Mouse (Mus musculus) left cerebral cortex, adult 18-20 months (tissue): ENCODE data around the gene Slc19a1. TPM values are rescaled to one million over a fixed set of nuclear protein-coding genes. Genes with fewer than 3 reads are reported as not detected.

Experiments used
- DNase-seq, 2 experiments: peaks; one replicate each; pipeline ENCODE4 v3.0.0; 2021 to 2022; ENCODE audit warnings: low spot score in 2 of 2, mixed read lengths in 1 of 2
- total RNA-seq, 2 experiments: library from RNA; stranded (reverse); gene quantifications; 2 replicates each; pipeline ENCODE4 v1.2.3; 2021

Gene Slc19a1
- total RNA-seq, 2 experiments from 2014 or later: 23.9 to 26.1 TPM

GRCm38 (mm10) chr10:77032591-77033322 lies 716 bp downstream of the Slc19a1 start:
- DNase-seq: peak; percentile 93 to 95

GRCm38 (mm10) chr10:77033323-77034025 lies 1.4 kb downstream of the Slc19a1 start:
- DNase-seq: peak; percentile 68 to 74

GRCm38 (mm10) chr10:77035487-77035886 lies 3.4 kb downstream of the Slc19a1 start:
- peak; percentile 77 to 87 for DNase-seq

DNA sequence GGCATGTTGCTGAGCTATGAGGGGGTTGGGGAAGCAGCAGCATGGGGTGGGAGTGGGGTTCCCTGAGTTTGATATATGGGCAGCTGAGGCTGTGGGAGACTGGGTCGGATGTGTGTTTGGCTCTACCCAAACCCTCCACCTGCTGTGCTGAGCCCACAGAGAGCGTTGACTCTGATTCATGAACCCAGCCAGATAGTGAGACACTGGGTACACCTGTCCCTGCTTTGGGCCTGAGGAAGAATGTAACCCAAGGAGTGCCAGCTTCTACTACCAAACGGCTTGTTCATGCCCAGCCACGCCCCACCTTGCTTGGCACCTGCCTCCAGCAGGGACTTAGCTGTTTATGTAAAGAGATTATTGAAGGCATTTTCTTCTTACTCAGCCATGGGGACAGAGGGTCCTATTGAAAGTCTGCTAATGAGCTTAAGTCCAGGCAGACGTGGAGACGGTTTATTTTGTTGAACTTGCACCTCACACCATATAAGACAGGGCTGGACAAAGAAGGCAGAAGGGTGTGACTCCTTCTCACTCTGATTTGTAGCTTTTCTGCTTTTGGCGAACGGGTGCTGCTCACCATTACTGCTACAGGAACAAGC lies 6.6 kb downstream of the Slc19a1 start:
- DNase-seq: no peak

DNA sequence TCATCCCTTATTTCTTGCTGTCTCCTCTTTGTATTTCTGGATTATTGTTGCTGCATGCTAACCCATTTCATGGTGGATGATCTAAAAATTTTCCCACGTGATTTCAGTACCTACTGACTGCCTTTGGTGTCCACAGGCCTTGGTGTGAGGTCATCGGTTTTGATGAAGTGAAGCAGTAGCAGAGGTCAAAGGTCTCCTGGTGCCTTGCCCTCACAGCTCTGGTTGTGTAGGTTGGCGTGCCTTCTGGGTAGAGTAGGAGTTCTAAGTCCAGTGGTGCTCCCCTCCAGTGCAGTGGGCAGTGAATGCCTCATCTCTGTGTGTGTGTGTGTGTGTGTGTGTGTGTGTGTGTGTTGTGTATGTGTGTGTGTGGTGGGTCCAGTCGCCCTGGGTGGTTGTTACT lies 16.2 kb downstream of the Slc19a1 start:
- DNase-seq: no peak

GRCm38 (mm10) chr10:77048606-77049005 lies 16.6 kb downstream of the Slc19a1 start:
- DNase-seq: no peak

- DNase-seq: no peak
Measured at GRCm38 (mm10) chr10:77056768-77057167, 24.7 kb downstream of the Slc19a1 start.

DNA sequence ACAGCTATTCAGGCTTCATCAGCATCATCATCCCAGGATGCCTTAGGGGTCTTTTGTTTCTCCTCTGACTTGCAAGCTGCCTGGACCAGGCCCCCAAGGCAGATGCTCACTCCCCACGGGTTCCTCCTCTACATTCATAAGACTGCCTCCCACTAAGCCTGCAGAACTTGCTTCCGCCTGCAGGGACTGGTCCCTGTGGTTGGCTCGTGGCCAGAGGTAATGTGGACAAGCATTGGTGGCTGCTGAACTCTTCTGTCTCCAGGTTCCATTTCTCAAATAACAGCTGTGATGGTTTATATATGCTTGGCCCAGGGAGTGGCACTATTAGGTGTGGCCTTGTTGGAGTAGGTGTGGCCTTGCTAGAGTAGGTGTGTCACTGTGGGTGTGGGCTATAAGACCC lies 29.4 kb downstream of the Slc19a1 start:
- DNase-seq: no peak

DNA sequence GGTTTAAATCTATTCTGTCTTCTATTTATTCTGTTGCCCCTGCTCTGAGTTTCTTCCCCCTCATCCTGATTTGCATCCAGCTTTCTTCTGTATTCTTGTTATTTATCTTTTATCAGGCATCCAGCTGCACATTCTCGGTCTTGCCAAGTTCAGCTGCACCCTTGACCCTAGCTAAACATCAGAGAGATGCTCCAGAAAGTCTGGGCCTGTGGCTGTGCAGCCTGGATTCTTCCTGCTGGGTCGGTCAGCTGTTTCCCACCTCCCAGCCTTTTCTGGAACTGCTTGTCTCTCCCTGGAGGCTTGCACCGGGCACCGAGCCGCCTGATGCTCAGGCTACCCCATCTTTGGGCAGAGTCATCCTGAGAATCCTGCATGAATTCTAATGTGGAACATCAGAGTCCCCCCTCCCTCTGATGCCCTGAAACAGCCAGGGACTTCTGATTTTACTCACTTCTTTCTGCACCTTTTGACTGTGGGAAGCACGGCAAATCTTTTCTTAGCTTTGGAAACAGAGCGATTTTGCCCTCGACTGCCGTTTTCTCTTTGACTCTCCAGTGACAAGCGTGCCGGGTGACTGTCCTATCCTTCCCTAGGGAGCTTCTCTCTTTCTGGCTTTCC lies 30.5 kb downstream of the Slc19a1 start:
- no peak for DNase-seq

- no peak for DNase-seq
Measured at GRCm38 (mm10) chr10:77064239-77064638, 32.2 kb downstream of the Slc19a1 start.

DNA sequence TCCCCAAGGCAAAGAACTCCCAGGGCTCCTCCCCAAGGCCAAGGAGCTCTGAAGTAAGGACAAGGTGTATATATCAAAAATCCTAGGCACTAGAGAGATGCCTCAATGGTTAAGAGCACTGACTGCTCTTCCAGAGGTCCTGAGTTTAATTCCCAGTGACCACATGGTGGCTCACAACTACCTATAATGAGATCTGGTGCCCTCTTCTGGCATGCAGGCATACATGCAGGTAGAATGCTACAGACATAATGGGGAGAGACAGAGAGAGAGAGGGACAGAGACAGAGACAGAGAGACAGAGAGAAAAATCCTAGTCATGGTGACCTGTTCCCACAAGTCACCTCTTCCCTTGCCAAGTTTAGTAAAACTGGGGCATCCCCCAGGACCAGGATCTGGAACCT lies 32.6 kb downstream of the Slc19a1 start:
- no peak for DNase-seq

- no peak for DNase-seq
Measured at GRCm38 (mm10) chr10:77068469-77068868, 36.4 kb downstream of the Slc19a1 start.

- peak; percentile 44 to 67 for DNase-seq
Measured at GRCm38 (mm10) chr10:77070072-77070471, 38.0 kb downstream of the Slc19a1 start.

DNA sequence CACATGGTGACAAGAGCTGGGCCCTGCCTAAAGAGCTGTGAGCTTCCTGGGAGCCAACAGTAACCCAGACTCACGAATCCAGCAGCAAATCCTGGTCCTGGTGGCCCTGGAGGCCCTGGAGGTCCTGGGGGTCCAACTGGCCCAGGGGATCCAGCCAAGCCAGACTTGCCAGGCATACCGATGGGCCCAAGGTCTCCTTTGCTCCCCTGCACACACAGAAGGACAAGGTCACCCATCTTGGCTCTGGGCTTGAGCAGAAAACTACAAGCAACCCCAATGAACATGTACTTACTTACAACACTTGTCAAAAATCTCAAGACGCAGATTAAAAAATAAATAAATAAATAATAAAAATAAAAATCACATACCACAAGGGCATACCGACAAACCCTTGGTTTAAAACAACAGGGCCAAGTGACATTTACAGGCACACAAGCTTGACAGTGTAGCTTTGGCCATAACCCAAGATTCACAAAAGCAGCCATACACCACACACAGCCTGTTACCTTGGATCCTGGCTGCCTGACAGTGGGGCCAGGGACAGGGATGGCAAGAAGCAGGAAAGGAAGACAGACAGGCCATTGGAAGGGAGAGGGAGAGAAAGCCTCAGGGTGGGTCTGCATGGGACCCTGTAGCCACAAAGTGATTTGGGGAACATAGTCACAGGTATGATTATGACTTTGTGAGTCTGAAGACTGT lies 42.4 kb downstream of the Slc19a1 start:
- no peak for DNase-seq

DNA sequence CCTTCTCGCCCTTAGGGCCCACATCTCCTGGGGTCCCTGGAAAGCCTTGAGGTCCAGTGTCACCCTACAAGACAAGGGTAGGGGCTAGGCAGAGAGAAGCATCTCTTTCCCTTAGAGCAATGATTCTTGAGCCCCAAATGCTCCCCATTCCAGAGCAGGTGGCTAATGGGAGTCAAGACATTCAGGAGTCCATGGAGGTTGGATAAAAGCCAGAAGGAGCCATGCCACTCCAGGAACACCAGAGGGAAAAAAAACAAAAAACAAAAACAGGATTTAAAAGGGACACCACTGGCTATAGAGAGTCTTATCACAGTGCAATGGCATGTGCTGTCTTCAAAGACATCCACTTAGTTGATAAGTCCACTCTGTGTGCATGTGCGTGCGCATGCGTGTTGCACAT lies 46.4 kb downstream of the Slc19a1 start:
- DNase-seq: no peak

DNA sequence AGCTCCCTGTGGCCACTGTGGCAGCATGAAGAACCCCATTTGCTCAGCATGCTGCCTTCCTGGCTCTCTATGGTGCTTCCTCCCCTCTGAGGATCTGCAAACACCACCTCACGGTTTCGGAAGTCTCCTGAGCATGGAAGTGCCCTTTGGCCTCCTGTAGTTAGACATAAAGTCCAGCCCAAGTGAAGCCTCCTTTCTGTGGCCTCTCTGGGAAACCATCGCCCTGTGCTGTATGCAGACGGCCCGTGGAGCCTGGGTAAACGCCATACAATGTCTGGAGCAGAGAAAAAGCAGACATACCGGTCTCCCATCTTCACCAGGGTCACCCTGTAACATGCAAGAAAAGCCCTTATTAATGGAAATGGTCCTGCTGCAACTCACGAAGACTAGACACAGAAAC lies 46.9 kb downstream of the Slc19a1 start:
- DNase-seq: no peak

- DNase-seq: peak; percentile 77 to 88
Measured at GRCm38 (mm10) chr10:77082453-77082852, 50.4 kb downstream of the Slc19a1 start.

- DNase-seq: no peak
Measured at GRCm38 (mm10) chr10:77082921-77083320, 50.9 kb downstream of the Slc19a1 start.

DNA sequence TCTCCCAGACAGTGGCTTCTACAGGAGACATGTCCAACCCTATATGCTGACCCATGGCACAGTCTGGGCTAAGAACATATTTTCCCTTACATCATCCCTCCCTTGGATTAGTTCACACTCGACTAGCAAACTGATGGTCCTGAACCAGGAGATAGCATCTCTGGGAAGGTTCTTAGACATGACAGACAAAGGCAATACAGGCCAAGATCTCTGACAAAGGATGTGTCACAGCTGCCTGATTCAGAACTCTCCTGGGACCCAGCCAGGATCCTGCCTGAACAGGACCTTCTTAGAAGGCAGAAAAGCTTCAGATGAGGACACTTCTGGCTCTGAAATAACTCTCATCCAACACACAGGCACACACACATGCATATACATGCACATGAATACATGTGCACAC lies 52.5 kb downstream of the Slc19a1 start:
- no peak for DNase-seq

GRCm38 (mm10) chr10:77089336-77089735 lies 57.3 kb downstream of the Slc19a1 start:
- DNase-seq: no peak

DNA sequence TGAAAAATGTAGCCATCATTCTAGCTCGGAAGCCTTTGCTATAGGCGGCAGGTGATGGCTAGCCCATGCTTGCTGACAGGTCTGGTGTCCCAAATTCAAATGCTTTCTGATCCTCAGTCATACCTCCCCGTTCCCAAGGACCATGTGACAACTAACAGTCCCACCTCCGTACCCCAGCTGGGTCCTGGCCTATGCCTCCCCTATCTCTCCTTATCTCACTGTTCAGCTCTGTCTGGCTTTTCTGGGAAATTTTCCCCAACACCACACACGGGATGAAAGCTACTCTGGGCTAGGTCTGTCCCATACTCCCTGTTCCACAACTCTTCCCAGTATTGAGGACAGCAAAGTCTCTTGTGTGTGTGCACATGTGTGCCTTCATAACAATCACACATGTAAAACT lies 58.0 kb downstream of the Slc19a1 start:
- DNase-seq: no peak
